Mouse (Mus musculus): ENCODE results near the gene Zfp511. TPM values are rescaled to one million over a fixed set of nuclear protein-coding genes. Genes with fewer than 3 reads are reported as not detected.

Gene Zfp511
- polyA plus RNA-seq, 1 experiment from 2014 or later = 32.8 TPM

- ATAC-seq = no peak; the same call in 1 of the 2 replicates
- no peak overlapping the region for H3K27ac ChIP-seq (ENCODE audit: low read length)
- no peaks in the 10 kb centered on the region for H3K9me3 ChIP-seq (ENCODE audit: control insufficient read depth, low read length)
- H3K4me1 ChIP-seq (ENCODE audit: control insufficient read depth, insufficient read depth, low read length) = peaks cover 12% of the 10 kb centered on the region
- H3K4me2 ChIP-seq (ENCODE audit: low read depth, low read length) = peak overlapping the region; percentile 92
- H3K4me3 ChIP-seq (ENCODE audit: low read length) = peak overlapping the region; percentile 83
- H3K9ac ChIP-seq (ENCODE audit: low read depth, low read length) = peak overlapping the region; percentile 84; the same call in 1 of the 2 replicates
- H3K27me3 ChIP-seq (replicated peaks; ENCODE audit: control insufficient read depth, insufficient read depth, low read length) = no peaks in the 10 kb centered on the region
- no peaks in the 10 kb centered on the region for H3K36me3 ChIP-seq (ENCODE audit: control insufficient read depth, insufficient read depth, low read length)
- 55% methylated on average over 3 of the region's 3 CpGs for WGBS
Observed at GRCm38 (mm10) chr7:140037171-140037555, 972 bp downstream of the Zfp511 start.

GRCm38 (mm10) chr7:140042728-140043127 lies 6.5 kb downstream of the Zfp511 start:
- Histone ChIP-seq H3K27ac (ENCODE audit: low read length) (no peak overlapping the region), H3K4me2 (ENCODE audit: low read depth, low read length) (no peak overlapping the region), H3K9me3 (ENCODE audit: control insufficient read depth, low read length) (no peaks in the 10 kb centered on the region), H3K9ac (ENCODE audit: low read depth, low read length) (no peak overlapping the region), H3K4me1 (ENCODE audit: control insufficient read depth, insufficient read depth, low read length) (peaks cover 3% of the 10 kb centered on the region), H3K27me3 (replicated peaks; ENCODE audit: control insufficient read depth, insufficient read depth, low read length) (peaks cover 30% of the 10 kb centered on the region), H3K4me3 (ENCODE audit: low read length) (no peak overlapping the region), H3K36me3 (ENCODE audit: control insufficient read depth, insufficient read depth, low read length) (no peaks in the 10 kb centered on the region)
- ATAC-seq = 0 out of 2 replicates have a peak, but pooled peaks have one; percentile 38
- WGBS = 56% methylated on average over 3 of the region's 3 CpGs

- 75% methylated on average over 4 of the region's 4 CpGs for WGBS
- no peak overlapping the region for H3K4me3 ChIP-seq (ENCODE audit: low read length)
- peaks cover 57% of the 10 kb centered on the region for H3K27me3 ChIP-seq (replicated peaks; ENCODE audit: control insufficient read depth, insufficient read depth, low read length)
- H3K4me2 ChIP-seq (ENCODE audit: low read depth, low read length) = no peak overlapping the region
- ATAC-seq = no peak
- H3K4me1 ChIP-seq (ENCODE audit: control insufficient read depth, insufficient read depth, low read length) = peaks cover 19% of the 10 kb centered on the region
- H3K9me3 ChIP-seq (ENCODE audit: control insufficient read depth, low read length) = no peaks in the 10 kb centered on the region
- no peak overlapping the region for H3K9ac ChIP-seq (ENCODE audit: low read depth, low read length)
- no peak overlapping the region for H3K27ac ChIP-seq (ENCODE audit: low read length)
- no peaks in the 10 kb centered on the region for H3K36me3 ChIP-seq (ENCODE audit: control insufficient read depth, insufficient read depth, low read length)
Observed at GRCm38 (mm10) chr7:140045546-140045945, 9.4 kb downstream of the Zfp511 start.

GRCm38 (mm10) chr7:140047811-140048311 lies 11.7 kb downstream of the Zfp511 start:
- Histone ChIP-seq H3K9me3 (ENCODE audit: control insufficient read depth, low read length) (no peaks in the 10 kb centered on the region), H3K4me1 (ENCODE audit: control insufficient read depth, insufficient read depth, low read length) (peaks cover 19% of the 10 kb centered on the region), H3K27me3 (replicated peaks; ENCODE audit: control insufficient read depth, insufficient read depth, low read length) (peaks cover 71% of the 10 kb centered on the region), H3K4me2 (ENCODE audit: low read depth, low read length) (peak overlapping the region; percentile 86), H3K4me3 (ENCODE audit: low read length) (peak overlapping the region; percentile 52), H3K27ac (ENCODE audit: low read length) (no peak overlapping the region), H3K9ac (ENCODE audit: low read depth, low read length) (peak overlapping the region; percentile 44; the same call in 1 of the 2 replicates), H3K36me3 (ENCODE audit: control insufficient read depth, insufficient read depth, low read length) (no peaks in the 10 kb centered on the region)
- WGBS = 1% methylated on average over 33 of the region's 33 CpGs
- ATAC-seq = peak; percentile 36; the same call in 1 of the 2 replicates

- H3K9me3 ChIP-seq (ENCODE audit: control insufficient read depth, low read length) = no peaks in the 10 kb centered on the region
- H3K4me1 ChIP-seq (ENCODE audit: control insufficient read depth, insufficient read depth, low read length) = peaks cover 19% of the 10 kb centered on the region
- ATAC-seq = peak; percentile 31
- peak within 1 kb of the TSS; percentile 52 for H3K4me3 ChIP-seq (ENCODE audit: low read length)
- WGBS = 1% methylated on average over 56 of the region's 56 CpGs
- no peak within 1 kb of the TSS for H3K27ac ChIP-seq (ENCODE audit: low read length)
- H3K4me2 ChIP-seq (ENCODE audit: low read depth, low read length) = peak within 1 kb of the TSS; percentile 86
- 0 out of 2 replicates have a peak within 1 kb of the TSS, but pooled peaks have one; percentile 44 for H3K9ac ChIP-seq (ENCODE audit: low read depth, low read length)
- no peaks in the 10 kb centered on the region for H3K36me3 ChIP-seq (ENCODE audit: control insufficient read depth, insufficient read depth, low read length)
- H3K27me3 ChIP-seq (replicated peaks; ENCODE audit: control insufficient read depth, insufficient read depth, low read length) = peaks cover 76% of the 10 kb centered on the region
Observed at GRCm38 (mm10) chr7:140048361-140049114, 12.3 kb downstream of the Zfp511 start, which contains the start of gene Msx3. Gene Msx3, minus strand, starts transcription at chr7:140049089.

- ATAC-seq = peak; percentile 58
- no peaks in the 10 kb centered on the region for H3K9me3 ChIP-seq (ENCODE audit: control insufficient read depth, low read length)
- peaks cover 76% of the 10 kb centered on the region for H3K27me3 ChIP-seq (replicated peaks; ENCODE audit: control insufficient read depth, insufficient read depth, low read length)
- peaks cover 19% of the 10 kb centered on the region for H3K4me1 ChIP-seq (ENCODE audit: control insufficient read depth, insufficient read depth, low read length)
- 2% methylated on average over 34 of the region's 34 CpGs for WGBS
- H3K27ac ChIP-seq (ENCODE audit: low read length) = no peak overlapping the region
- H3K9ac ChIP-seq (ENCODE audit: low read depth, low read length) = no peak overlapping the region
- H3K4me2 ChIP-seq (ENCODE audit: low read depth, low read length) = peak overlapping the region; percentile 86
- H3K4me3 ChIP-seq (ENCODE audit: low read length) = peak overlapping the region; percentile 52
- H3K36me3 ChIP-seq (ENCODE audit: control insufficient read depth, insufficient read depth, low read length) = no peaks in the 10 kb centered on the region
Observed at GRCm38 (mm10) chr7:140049115-140049689, 13.0 kb downstream of the Zfp511 start.

GRCm38 (mm10) chr7:140054124-140054523 lies 17.9 kb downstream of the Zfp511 start:
- Histone ChIP-seq H3K27ac (ENCODE audit: low read length) (no peak overlapping the region), H3K4me3 (ENCODE audit: low read length) (no peak overlapping the region), H3K4me1 (ENCODE audit: control insufficient read depth, insufficient read depth, low read length) (peaks cover 4% of the 10 kb centered on the region; the same call in 1 of the 2 replicates), H3K36me3 (ENCODE audit: control insufficient read depth, insufficient read depth, low read length) (no peaks in the 10 kb centered on the region), H3K9ac (ENCODE audit: low read depth, low read length) (no peak overlapping the region), H3K27me3 (replicated peaks; ENCODE audit: control insufficient read depth, insufficient read depth, low read length) (peaks cover 61% of the 10 kb centered on the region), H3K4me2 (ENCODE audit: low read depth, low read length) (no peak overlapping the region), H3K9me3 (ENCODE audit: control insufficient read depth, low read length) (no peaks in the 10 kb centered on the region)
- ATAC-seq = no peak
- WGBS = 78% methylated on average over 4 of the region's 4 CpGs

GRCm38 (mm10) chr7:140057413-140058407 lies 21.5 kb downstream of the Zfp511 start:
- Histone ChIP-seq H3K4me2 (ENCODE audit: low read depth, low read length) (peak overlapping the region; percentile 82), H3K36me3 (ENCODE audit: control insufficient read depth, insufficient read depth, low read length) (no peaks in the 10 kb centered on the region), H3K9ac (ENCODE audit: low read depth, low read length) (peak overlapping the region; percentile 64), H3K4me1 (ENCODE audit: control insufficient read depth, insufficient read depth, low read length) (no peaks in the 10 kb centered on the region; the same call in none of the 2 replicates), H3K4me3 (ENCODE audit: low read length) (peak overlapping the region; percentile 51), H3K9me3 (ENCODE audit: control insufficient read depth, low read length) (no peaks in the 10 kb centered on the region), H3K27ac (ENCODE audit: low read length) (no peak overlapping the region), H3K27me3 (replicated peaks; ENCODE audit: control insufficient read depth, insufficient read depth, low read length) (peaks cover 71% of the 10 kb centered on the region)
- WGBS = 4% methylated on average over 53 of the region's 53 CpGs
- ATAC-seq = peak; percentile 64

All from intestine, embryonic 16.5 days (tissue).